Mouse (Mus musculus) gonadal fat pad, adult 2 months (tissue): ENCODE data around the gene Gm21776. TPM values are rescaled to one million over a fixed set of nuclear protein-coding genes. Genes with fewer than 3 reads are reported as not detected.
"Not testable (repeated sequence)": the region's sequence is repeated elsewhere in the genome, so short reads cannot be mapped to it uniquely, and the experiment has no call there.

Experiments
- DNase-seq: peaks from one replicate; pipeline ENCODE4 v3.0.0-alpha.2; 2012; ENCODE audit warnings: low read depth
- polyA plus RNA-seq: library from polyadenylated mRNA; depleted of rRNA; stranded (reverse); fragments of >200 nt; gene quantifications from 2 replicates; pipeline ENCODE4 v1.2.3, GENCODE M21; 2012; rRNA removed

Gene Gm21776
- not detected in 2 replicates for polyA plus RNA-seq

DNA sequence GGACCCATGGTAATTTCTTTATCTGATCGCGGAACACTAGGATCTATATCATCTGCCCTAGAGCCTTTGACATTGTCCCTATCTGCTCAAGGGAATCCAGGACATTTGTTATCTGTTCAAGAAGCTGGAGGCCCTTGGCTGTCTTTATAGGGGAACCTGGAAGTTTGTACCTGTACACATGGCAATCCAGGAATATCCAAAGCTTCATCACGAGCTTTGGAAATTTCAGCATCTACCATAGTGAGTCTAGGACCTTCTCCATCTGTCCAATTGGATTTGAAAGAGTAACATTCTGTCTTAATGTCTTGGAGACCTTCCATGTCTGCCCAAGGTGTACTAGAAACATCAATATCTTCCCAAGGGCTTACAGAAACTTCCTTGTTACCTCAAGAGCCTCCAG, at the start of gene Gm21776:
TSS of gene Gm21776 (plus strand) at position 301 of the 400 bp plus-strand sequence.
- not testable (repeated sequence) for DNase-seq
